Mouse (Mus musculus): ENCODE results near the gene Serpinb3d. TPM values are rescaled to one million over a fixed set of nuclear protein-coding genes. Genes with fewer than 3 reads are reported as not detected.

Serpinb3d gene
- not detected for polyA plus RNA-seq (2017; shearing (Covaris generic))

DNA sequence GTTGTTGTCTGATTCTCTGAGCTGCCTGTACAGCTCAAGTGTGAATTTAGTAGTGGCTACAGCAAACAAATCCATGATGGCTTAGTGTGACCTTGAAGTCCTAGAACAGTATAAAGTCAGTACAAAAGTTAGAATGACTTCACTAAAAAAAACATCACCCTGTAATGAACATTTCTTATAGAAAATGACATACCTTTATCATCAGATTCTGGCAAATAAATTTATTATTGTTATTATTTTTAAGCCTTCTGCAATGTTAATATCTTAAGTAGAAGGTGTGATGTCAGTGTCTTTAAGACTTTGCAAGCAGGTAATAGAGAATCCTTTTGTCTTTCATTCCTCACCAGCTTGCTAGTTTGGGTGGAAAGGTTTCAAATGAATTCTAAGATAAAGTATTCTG lies at the start of gene Serpinb3d:
Gene Serpinb3d (minus strand): TSS at position 101 of the 400 bp plus-strand sequence.

GRCm38 (mm10) chr1:107052203-107052602 lies 31.1 kb downstream of the Serpinb3d start, which contains the start of gene Serpinb3a:
Gene Serpinb3a (minus strand): TSS chr1:107052303.

Other genes starting within 250 kb of the Serpinb3d start
- not detected for gene Serpinb5, start 222.3 kb downstream of the Serpinb3d start, polyA plus RNA-seq (2017; shearing (Covaris generic))
- gene Serpinb12, start 149.1 kb downstream of the Serpinb3d start, polyA plus RNA-seq (2017; shearing (Covaris generic)): not detected
- gene Serpinb13, start 102.5 kb downstream of the Serpinb3d start, polyA plus RNA-seq (2017; shearing (Covaris generic)): not detected
- gene Serpinb3a, start 31.2 kb downstream of the Serpinb3d start, polyA plus RNA-seq (2017; shearing (Covaris generic)): not detected
- gene Serpinb3b, start 194.9 kb upstream of the Serpinb3d start, polyA plus RNA-seq (2017; shearing (Covaris generic)): not detected
- not detected for gene Serpinb3c, start 194.9 kb upstream of the Serpinb3d start, polyA plus RNA-seq (2017; shearing (Covaris generic))